Mouse (Mus musculus) spleen, postnatal 36 days (tissue): ENCODE results near the gene Zfp148.
A peak's percentile ranks its signal among the peaks of the same experiment; 100 is the strongest.
"Not testable (repeated sequence)": the region's sequence is repeated elsewhere in the genome, so short reads cannot be mapped to it uniquely, and the experiment has no call there.

Source experiments
- DNase-seq, 2 experiments: peaks; one replicate each; pipeline ENCODE4 v3.0.0; 2022; ENCODE audit warnings: low spot score in 2 of 2, mixed read lengths in 1 of 2

Zfp148 gene

DNA sequence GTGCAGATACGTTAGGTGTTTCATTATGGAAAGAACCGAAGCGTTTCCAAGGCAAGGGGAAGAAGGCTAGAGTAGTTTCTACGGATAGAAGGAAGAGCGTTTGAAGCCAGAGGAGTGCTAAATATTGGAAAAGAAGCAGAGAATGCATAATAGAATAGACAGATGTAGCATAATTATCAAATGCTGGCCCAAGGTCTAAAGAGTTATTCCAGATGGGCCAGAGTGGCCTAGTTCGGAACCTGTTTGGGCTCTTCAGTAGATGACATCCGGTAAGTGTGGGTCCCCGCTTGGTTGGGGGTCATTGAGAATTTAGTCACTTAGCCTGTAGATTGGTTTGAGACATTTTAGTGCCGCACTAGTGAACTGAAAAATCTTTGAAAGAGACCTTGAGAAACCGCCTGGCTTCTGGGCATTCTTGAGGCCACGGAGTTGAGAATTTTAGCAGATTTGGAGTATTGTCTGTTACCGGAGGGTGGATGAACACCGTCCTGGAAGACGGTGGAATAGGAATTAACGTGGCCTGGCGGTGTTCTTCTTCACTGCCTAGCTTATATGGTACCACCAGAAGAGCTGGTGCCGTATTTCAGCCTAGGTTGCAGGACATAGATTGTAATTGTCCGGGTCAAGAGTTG, 1.1 kb downstream of the Zfp148 start:
- peak in 1 of 2 experiments; percentile 5 for DNase-seq

DNA sequence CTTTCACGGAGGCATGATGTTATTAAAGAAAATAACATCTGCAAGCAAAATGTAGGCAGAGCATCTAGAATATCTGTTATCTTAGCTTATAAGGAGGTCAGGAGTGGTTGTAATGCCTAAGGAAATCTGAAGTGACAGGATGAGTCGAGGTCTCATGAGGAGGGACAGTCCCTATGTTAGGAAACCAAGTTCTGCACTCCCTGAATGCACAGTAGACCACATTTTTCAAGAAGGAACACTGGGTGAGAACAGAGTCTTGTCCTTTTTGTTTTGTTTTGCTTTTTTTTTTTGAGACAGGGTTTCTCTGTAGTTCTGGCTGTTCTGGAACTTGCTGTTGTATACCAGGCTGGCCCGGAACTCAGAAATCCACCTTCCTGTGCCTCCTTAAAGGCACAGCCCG, 1.7 kb downstream of the Zfp148 start:
- DNase-seq: no peak

DNA sequence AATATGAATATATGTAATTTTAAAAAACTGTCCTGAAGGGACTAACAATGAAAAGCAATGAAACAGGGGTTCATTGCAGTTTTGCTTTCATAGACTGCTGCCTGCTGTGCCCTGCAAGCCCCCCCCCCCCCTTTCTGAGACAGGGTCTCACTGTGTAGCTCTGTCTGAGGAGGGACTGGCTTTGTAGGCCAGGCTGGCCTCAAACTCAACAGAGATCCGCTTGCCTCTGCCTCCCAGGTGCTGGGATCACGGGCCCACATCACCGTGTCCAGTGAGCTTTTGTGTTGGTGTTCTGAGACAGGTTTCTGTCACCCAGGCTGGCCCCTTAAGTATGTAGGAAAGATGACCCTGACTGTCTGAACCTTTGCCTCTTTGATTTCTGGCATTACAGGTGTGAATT, 2.9 kb downstream of the Zfp148 start:
- no peak for DNase-seq

DNA sequence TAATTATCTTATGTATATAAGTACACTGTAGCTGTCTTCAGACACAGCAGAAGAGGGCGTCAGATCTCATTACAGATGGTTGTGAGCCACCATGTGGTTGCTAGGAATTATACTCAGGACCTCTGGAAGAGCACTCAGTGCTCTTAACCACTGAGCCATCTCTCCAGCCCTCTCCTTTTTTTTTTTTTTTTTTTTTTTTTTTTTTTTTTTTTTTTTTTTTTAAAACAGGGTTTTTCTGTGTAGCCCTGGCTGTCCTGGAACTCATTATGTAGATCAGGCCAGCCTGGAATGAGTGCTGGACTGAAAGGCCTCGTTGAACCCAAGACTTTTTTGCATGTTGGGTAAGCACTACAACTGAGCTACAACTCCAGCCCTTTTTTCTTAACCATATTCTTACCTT, 3.4 kb downstream of the Zfp148 start:
- not testable (repeated sequence) for DNase-seq

DNA sequence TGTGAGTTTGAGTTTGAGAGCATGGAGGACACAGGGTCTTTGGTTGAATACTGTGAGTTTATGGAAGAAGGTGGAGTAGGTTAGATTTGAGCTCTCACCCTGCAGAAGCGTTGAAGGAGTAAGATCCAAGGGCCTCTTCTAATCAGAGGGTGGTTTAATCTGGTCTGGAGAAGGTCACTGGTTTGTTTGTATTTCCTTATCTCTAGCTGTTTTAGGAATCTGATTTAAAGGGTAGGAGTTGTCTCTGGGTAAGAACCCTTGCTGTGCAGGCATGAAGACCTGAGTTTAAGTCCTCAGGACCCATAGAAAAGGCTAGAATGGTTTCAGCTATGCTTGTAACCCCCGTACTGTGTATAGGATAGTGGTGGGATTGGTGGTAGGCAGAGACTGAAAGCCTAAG, 6.4 kb downstream of the Zfp148 start:
- DNase-seq: no peak

DNA sequence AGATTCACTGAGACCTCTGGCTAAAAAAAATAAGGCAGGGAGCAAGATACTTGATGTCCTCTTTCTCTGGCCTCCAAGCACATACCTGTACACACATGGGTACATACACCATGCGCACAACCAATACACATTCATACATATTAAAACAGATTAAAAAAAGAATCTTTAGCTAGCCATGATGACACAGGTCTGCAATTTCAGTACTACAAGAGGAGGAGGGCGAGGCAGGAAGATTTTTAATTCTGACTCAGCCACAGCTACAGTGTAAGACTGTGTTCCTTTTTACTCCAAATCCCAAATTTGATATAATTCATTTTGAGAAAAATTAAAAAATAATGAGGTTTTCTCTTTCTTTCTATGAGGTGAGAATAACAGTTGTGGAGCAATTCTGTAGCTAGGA, 6.8 kb downstream of the Zfp148 start:
- no peak for DNase-seq

DNA sequence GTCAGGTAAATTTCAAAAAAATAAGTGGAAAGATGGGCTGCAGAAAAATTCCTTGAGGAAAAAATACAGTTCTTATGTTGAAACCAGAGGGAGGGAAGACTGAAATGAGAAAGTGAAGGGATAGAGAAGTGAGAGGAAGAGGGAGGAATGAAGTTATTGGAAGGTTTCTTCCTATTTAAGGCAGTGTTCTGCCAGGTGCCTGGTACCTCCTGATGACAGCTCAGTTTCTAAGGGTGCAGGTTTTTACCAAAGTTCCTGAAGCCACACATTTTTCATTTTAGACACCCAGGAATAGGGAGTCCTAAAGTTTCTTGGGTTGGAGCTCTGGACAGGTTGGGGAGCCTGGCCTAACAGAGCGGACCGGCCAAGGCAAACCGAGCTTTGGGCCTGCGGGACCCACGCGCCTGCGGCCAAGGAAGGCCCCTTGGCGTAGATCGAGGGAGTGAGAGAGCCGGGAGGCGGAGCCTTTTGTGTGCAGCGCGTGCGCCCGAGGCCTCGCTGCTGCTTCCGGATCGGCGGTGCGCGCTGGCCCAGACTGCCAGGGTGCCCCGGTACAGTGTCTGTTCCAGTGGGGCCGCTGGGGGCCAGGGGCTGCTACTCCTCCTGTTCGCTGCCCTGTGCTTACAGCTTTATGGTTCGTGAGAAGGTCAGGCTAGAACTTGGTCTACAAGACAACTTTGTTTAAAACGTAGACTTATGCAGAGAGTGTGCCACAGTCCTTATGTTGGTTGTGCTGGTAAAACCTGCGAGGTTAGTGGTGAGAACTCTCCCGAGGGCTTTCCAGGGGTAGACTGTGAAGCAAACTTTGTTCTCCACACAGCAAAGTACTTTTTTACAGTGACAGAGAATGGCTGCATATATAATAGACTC, 19.5 kb downstream of the Zfp148 start:
- peak; percentile 64 to 74 for DNase-seq

DNA sequence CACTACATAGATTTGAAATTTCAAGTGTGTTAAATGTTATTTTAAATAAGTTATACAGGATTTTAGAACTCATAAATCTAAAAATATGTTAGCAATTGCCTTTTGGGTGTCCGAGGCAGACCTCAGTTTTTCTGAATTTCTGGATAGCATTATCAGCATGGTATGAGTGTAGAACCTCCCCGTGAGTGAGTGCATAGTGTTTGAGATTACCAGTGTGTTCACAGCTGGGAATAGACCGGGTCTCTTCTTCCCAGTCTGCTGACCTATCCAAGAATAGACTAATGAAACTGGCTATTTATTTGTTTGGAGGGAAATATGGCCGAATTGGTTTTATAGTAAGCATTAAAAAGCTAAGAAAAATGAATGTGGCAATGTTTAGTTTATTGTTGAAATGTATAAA, 20.3 kb downstream of the Zfp148 start:
- DNase-seq: no peak

DNA sequence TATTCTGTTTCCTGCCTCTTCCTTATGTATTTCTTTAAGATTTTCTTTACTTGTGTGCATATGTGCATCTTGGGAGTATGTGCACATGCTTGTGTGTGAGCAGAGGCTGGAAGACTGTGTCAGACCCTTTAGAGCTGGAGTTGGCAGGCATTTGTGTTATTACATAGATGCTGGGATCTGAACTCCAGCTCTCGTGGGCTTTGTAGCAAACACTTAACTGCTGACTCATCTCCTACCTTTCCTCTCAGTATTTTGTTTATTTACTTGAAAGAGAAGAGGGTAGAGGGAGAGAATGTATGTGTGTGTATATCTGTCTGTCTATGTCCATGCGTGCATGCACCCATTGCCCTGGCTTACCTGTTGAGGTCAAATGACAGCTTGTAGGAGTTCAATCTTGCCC, 22.6 kb downstream of the Zfp148 start:
- no peak for DNase-seq

DNA sequence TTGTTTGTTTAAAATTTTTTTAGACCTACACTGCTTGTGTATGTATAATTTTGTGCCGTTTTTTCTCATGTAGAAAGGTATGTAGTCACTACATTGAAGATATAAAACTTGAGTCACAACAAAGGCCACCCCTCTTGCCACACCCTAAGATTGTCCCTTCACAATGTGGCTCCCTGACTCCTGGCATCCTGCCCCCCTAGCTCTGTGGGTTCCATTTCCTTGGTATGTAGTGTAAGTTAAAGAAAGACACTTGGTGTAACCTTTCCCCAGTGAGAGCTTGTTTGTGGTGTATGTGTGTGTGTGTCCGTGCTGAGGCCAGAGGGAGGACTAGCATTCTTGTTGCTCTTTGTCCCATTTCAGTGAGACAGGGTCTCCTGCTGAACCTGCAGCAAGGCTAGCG, 23.4 kb downstream of the Zfp148 start:
- DNase-seq: no peak

DNA sequence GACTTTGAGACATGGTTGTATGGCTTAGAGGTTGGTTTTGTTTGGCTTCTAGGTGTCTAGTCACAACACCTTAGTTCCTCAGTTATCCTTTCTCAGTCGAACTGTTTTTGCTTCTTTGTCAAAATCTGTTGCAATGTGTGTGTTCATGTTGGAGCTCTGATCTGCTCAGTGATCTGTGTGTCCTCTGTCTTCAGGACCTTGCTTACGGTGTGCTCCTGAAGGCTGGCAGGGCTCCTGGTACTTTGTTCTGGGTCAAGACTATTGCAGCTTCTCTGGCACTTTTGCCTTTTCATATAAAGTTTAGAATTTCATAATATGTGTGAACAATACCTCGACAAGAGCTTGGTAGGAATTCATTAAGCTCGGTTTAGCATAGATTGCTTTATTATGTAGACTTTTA, 24.9 kb downstream of the Zfp148 start:
- DNase-seq: no peak

DNA sequence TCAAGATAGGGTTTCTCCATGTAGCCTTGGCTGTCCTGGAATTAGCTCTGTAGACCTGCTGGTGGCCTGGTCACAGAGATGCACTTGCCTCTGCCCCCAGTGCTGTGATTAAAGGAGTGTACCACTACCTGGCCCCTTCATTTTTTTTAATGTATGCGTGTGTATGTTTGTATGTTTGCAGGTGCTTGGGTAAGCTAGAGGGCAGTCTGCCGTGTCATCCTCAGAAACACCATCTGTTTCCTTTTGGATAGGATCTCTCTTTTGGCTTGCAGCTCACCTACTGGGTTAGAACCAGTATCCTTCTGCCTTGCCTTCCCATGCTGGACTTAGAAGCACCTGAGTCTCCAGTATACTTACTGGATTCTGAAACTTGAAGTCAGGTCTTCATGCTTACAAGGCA, 29.5 kb downstream of the Zfp148 start:
- no peak for DNase-seq

DNA sequence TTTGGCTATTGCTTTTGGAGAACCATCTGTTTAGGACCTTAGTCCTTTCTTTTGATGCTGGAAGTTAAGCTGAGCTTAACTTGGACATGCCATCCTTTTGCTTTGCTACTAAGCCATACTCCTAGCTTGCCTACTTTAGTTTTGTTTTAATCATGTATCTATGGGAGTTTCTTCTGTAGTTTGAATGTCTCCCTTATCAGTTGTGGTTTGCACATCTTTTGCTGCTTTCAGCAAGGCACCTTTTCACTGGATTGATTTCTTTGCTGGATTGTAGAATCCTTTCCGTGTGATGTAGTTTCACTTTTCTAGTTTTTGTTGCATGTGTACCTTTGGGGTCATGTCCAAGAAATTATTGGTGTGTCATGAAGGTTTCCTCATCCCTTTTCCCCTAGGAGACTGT, 30.0 kb downstream of the Zfp148 start:
- no peak for DNase-seq

DNA sequence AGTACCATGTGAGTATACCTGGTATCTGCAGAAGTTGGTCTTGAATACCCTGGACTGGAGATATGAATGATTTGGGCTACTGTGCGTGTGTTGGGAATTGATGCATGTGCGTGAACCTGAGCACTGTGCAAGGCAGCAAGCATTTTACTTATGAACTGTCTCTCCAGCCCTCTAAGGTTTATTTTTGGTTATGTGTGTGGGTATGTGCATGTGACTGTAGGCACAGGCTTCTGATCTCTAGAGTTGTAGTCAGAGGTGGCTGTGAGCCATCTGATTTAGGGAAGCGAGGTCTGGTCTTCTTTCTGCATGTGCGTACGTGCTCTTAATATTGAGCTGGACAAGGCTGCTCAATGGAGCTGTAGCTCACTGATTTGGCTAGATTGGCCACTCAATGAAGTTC, 33.6 kb downstream of the Zfp148 start:
- no peak for DNase-seq

DNA sequence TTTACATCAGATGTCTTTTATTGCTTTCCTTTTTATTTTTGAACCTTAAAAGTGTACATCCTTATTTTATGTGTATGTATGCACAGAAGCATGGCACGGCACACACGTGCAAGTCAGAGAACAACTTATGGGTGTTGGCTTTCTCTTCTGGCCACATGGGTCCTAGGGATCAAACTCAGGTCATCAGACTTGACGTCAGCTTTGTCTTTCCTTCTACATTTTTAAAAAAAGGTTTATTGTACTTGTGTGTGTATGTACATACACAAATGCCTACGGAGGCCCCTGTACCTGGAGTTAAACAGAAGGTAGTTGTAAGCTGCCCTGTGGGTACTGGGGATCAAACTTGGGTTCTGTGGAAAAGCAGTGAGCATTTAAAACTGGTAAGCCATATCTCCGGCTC, 35.0 kb downstream of the Zfp148 start:
- DNase-seq: no peak

DNA sequence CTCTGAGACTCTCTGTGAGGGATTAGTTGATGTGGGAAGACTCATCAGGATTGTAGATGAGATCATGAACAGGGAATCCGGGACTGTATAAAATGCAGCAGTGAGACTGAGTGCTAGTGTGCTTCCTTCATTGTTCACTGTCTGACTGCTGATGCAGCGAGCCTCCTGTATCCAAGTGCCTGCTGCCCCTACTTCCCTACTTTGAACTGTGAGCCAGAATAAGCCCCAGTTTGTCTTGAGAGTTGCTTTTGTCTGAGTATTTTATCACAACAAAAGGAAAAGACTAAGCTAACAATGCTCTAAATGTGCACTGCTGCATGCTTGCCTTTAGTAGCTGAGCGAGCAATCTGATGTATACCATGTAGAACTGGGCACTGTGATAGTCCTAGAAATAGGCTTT, 47.7 kb downstream of the Zfp148 start:
- no peak for DNase-seq

DNA sequence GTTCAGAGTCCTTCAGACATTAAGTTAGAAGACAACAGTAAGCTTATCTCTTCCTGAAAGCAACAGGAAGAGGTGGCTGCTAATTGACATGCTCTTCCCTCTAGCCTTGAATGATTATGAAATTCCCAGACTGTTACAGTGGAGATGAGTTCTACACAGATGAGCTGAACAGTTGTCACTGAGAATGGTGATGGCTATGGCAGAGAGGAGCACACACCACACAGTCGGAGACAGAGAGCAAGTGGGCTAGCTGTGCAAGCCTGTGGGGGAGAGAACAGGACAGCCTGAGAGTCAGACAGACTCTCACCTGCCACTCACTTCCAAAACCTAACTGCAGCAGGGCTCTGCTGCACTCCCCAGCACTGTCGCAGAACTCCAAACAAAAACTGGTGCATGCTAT, 51.0 kb downstream of the Zfp148 start:
- no peak for DNase-seq

DNA sequence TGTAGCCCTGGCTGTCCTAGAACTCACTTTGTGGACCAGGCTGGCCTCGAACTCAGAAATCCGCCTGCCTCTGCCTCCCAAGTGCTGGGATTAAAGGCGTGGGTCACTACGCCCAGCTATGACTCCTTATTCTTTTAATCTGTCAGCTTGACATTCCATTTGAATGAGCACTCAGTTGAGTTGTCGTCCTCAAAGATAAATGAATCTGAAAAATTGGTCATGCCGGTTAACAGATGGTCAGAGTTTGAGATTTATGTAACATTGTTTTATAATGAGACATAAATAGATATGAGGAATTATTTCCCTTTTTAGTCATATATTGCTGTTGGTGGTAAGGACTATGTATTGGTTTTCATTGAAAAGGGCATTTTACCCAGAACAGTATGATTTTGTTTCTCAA, 60.4 kb downstream of the Zfp148 start:
- no peak for DNase-seq

DNA sequence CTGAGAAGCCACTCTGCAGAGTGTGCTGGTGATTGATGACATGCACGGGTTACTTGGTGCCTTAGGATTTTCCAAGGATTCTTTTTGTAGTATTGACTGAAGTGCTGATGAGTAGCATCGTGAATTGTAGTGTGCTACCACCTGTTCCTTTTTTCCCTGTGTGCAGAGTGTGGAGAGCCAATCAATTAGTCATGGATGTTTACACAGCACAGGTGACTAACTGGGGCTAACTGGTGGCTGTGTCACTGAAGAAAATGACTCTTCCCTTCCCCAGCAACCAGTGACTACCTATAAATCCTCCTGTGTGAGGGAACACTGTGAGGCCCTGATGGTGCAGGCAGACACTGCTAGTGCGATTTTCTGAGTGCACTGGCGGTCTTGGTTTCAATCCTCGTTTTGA, 66.2 kb downstream of the Zfp148 start:
- no peak for DNase-seq

DNA sequence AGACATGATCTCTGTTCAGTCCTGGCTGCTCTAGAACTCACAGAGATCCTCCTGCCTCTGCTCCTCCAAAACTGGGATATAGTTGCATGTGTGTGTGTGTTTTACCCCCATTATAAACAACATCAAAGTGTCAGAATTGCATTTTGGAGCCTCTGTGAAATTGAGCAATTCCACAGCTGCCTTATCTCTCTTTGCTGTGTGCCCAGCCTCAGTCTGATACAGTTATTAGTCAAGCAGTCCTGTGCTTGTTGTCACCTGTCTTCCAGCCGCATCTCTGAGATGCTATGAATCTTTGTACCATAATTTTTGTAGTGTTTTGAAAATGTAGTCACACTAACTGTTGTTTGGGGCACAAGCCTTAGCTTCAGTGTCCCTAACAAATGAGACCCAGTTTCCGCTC, 73.2 kb downstream of the Zfp148 start:
- DNase-seq: no peak

DNA sequence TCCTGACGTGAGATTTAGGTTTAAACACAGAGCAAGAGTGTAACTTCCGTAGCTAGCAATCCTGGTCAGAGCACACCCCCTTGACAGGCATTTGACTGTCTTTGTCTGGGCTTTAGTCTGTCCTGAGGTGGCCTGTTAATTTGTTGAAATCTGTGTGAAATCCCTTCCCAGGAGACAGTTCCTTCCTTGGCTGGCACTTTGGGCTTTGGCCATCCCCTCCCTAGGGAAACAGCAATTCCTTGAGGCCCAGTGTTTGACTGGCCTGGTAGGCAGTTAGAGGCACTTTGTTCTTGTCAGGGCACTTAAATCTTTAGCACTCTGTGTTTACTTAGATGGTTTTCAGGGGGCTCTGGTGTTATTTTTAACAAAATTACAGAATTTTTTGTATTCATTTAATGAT, 73.7 kb downstream of the Zfp148 start:
- DNase-seq: no peak

DNA sequence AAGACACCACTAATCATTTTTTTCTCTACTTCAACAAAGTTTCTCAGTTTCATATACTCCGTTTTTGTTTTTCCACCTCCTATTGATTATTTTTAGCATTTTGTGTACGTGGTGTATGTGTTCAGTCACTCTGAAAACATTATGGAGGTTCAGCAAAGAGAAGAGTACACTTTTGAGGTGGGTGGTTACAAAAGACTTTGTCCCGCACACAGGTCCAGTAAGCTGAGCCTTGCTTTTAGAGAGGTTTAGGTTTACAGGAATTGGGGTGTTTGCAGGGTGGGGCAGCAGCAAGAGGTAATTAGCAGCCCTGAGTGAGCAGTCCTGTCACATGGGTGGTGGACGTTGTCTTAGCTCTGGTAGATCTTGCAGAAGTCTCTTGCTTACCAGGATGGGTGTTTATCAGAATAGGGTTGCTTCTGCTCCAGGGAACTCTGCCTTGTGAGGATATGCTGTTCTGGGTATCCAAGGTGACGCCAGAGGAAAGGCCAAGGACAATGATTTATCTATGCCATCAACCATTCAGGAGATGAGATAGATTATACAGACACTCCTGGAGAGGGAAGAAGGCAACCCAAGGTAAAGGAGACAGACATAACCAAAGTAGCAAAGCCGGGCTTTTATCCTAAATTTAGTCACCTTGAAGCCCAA, 74.8 kb downstream of the Zfp148 start:
- DNase-seq: no peak

DNA sequence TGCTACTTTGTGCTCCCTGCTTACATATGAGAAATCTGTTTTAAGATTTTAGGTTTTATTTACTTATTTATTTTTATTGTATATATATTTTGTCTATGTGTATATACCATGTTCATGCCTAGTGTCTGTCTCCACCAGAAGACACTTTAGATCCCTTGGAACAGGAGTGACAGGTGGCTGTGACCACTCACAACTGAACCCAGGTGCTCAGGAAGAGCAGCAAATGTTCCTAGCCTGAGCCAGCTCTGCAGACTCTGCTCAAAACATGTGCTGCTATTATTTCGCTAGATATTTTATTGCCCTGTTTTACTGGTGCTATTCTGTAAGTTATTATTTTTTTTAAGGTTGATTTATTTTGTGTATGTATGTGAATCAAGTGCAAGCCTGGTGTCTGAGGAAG, 78.5 kb downstream of the Zfp148 start:
- DNase-seq: no peak
